Mouse (Mus musculus) forebrain, embryonic 13.5 days (tissue): ENCODE measurements around the gene Ak2. TPM values are rescaled to one million over a fixed set of nuclear protein-coding genes. Genes with fewer than 3 reads are reported as not detected.
A peak's percentile ranks its signal among the peaks of the same experiment; 100 is the strongest.

ENCODE experiments used
- ATAC-seq: fragments of 200-750 bp; cut with Nextera tagmentation; 2 replicates; pipeline ENCODE4 v1.8.0; 2017
- H3K27ac ChIP-seq: fragments of 300-500 bp; sonication (generic); 2 replicates; pipeline ENCODE4 v1.5.1; 2015; ENCODE audit warnings: inconsistent platforms, mild to moderate bottlenecking, moderate library complexity
- H3K27me3 ChIP-seq: fragments of 300-500 bp; sonication (generic); 2 replicates; pipeline ENCODE4 v1.6.1; 2015; ENCODE audit warnings: mild to moderate bottlenecking, inconsistent platforms
- H3K36me3 ChIP-seq: fragments of 300-500 bp; sonication (generic); 2 replicates; pipeline ENCODE4 v1.6.1; 2015; ENCODE audit warnings: mild to moderate bottlenecking, inconsistent platforms; ENCODE audit not compliant: poor library complexity, severe bottlenecking
- H3K4me1 ChIP-seq: fragments of 300-500 bp; sonication (generic); 2 replicates; pipeline ENCODE4 v1.6.1; 2015; ENCODE audit warnings: inconsistent platforms
- H3K4me2 ChIP-seq: fragments of 300-500 bp; sonication (generic); 2 replicates; pipeline ENCODE4 v1.6.1; 2015; ENCODE audit warnings: inconsistent platforms, mild to moderate bottlenecking, moderate library complexity
- H3K4me3 ChIP-seq: fragments of 300-500 bp; sonication (generic); 2 replicates; pipeline ENCODE4 v1.5.1; 2015; ENCODE audit warnings: mild to moderate bottlenecking, inconsistent platforms
- H3K9ac ChIP-seq: fragments of 300-500 bp; sonication (generic); 2 replicates; pipeline ENCODE4 v1.6.1; 2015; ENCODE audit warnings: mild to moderate bottlenecking, inconsistent platforms
- H3K9me3 ChIP-seq: fragments of 300-500 bp; sonication (generic); replicated peaks from 2 replicates; pipeline ENCODE4 v1.6.1; 2016; ENCODE audit warnings: inconsistent platforms
- WGBS: fragments of 180-500 bp; shearing (Covaris S2); methylation state at CpG from one replicate; pipeline ENCODE4 v1.1.7; 2015; 5-methylcytosine and 5-hydroxymethylcytosine counted together
- polyA plus RNA-seq: library from polyadenylated mRNA; unstranded; fragments of >200 nt; fragmentation: Nextera tagmentation; extraction: Ambion mirVana; gene quantifications from 2 replicates; pipeline ENCODE4 v1.2.1, GENCODE M21; 2015

Ak2 gene
- polyA plus RNA-seq, 1 experiment from 2014 or later: 155 TPM

DNA sequence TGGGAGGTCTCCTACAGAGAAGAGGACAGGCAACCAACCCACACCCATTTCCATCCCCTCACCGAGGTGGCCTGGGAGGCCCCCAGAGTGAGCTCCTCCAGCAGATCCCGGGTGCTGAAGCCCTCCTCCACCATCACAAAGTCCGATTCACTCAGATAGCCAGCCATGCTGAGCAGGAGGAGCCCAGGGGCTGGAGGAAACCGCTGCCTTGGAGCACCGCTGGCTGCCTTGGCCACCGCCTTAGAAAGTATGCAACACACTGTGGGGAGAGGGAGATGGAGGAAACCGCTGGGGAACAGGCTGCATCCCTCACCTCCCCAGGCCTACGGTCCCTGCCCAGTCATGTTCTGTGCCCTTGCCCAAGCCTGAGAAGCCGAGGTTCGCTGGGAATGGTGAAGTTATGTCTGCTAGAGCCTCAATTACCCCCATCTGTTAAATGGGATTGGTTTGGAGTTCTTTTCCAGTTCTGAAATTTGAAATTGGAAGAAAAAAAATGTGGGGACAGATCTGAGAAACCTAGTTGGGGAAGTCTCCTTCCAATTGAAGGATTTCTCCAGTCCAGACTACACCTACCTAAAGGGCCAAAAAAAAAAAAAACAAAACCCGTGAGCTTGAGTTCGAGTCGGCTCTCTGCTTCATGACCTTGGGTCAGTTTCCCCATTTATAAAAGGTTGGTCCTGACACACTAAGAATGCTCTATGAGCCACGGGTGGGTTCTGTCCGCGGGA is 30.3 kb upstream of the Ak2 start:
- 9% methylated on average over 16 of the region's 16 CpGs for WGBS
- no peaks in the 10 kb centered on the region for H3K9me3 ChIP-seq
- peak overlapping the region; percentile 83 for H3K9ac ChIP-seq
- no peaks in the 10 kb centered on the region for H3K36me3 ChIP-seq
- H3K27me3 ChIP-seq: peaks cover 24% of the 10 kb centered on the region
- H3K4me1 ChIP-seq: peaks cover 50% of the 10 kb centered on the region
- peak overlapping the region; percentile 93 for H3K4me2 ChIP-seq
- H3K27ac ChIP-seq: no peak overlapping the region
- ATAC-seq: no peak
- peak overlapping the region; percentile 63 for H3K4me3 ChIP-seq

DNA sequence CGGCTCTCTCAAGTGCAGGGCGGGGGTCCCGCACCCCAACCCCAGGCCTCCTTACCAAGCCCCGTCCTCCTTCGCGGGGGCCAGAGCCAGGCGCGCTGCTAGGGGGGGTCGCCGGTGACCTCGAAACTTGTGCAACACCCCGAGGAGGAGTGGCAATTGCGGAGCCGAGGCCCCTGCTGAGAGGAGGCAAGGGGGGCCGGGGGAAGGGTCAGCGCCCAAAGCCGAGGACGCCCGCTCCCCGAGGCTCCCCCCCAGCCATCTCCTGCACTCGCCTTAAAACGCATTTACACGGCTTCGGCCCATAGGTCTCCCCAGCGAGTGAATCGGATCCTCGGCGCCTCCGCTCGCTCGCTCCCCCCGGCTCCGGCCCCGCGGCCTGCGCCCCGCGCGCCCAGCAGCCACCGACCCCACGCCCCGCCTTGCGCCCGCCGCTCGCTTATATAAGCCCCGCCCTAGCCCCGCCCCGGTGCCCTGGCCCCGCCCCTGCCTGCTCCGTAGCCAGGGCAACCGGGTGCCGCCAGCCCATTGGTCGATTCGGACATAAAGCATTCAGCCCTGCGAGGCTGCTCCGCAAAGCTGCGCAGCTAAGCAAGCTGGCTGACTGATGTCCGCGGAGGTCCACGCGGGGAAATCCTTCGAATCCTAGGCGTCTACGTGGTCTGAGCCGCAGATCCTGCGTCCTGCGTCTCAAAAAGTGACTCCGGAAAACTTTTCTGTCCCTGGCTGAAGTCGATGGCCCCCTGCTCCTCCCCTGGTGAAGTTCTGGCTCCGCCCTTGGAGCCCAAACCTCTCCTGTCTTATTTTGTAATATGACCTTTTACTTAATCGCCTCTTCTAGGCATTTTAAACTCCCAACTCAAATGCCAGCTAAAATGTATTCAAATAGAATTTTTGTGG is 29.5 kb upstream of the Ak2 start, which contains the start of gene Azin2:
TSS of gene Azin2 (minus strand) at position 414 of the 897 bp plus-strand sequence.
- WGBS: under 1% methylated on average over 60 of the region's 72 CpGs
- peak; percentile 97 for ATAC-seq
- H3K4me3 ChIP-seq: peak within 1 kb of the TSS; percentile 63

DNA sequence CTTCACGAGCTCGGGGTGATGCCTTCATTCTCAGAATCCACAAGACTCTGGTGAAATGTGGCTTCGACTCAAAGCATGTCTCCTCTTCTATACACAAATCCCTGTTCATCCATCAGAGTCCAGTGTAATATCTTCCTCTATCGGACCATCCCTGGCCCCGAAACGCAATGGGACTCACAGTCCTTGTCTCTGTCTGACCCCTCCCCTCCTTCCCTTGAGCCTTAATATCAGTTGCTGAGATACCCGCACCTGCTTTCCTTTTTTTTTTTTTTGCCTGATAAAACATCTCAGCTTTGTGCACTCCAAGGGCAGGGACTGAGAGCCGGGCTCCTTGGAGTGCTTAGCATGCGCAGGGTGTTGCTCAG is 28.9 kb upstream of the Ak2 start:
- peak overlapping the region; percentile 93 for H3K4me2 ChIP-seq
- H3K9me3 ChIP-seq: no peaks in the 10 kb centered on the region
- H3K4me1 ChIP-seq: peaks cover 53% of the 10 kb centered on the region
- H3K4me3 ChIP-seq: peak overlapping the region; percentile 63
- H3K9ac ChIP-seq: peak overlapping the region; percentile 83
- H3K27me3 ChIP-seq: peaks cover 24% of the 10 kb centered on the region
- no peak for ATAC-seq
- no peaks in the 10 kb centered on the region for H3K36me3 ChIP-seq
- 3% methylated on average over 9 of the region's 9 CpGs for WGBS
- H3K27ac ChIP-seq: no peak overlapping the region

More for the DNA sequence above, 29.5 kb upstream of the Ak2 start, which contains the start of gene Azin2:
- Histone ChIP-seq H3K36me3 (no peaks in the 10 kb centered on the region), H3K4me2 (peak within 1 kb of the TSS; percentile 93), H3K27ac (0 out of 2 replicates have a peak within 1 kb of the TSS, but pooled peaks have one; percentile 17), H3K9ac (peak within 1 kb of the TSS; percentile 83), H3K27me3 (peaks cover 24% of the 10 kb centered on the region), H3K4me1 (peaks cover 53% of the 10 kb centered on the region), H3K9me3 (no peaks in the 10 kb centered on the region)

DNA sequence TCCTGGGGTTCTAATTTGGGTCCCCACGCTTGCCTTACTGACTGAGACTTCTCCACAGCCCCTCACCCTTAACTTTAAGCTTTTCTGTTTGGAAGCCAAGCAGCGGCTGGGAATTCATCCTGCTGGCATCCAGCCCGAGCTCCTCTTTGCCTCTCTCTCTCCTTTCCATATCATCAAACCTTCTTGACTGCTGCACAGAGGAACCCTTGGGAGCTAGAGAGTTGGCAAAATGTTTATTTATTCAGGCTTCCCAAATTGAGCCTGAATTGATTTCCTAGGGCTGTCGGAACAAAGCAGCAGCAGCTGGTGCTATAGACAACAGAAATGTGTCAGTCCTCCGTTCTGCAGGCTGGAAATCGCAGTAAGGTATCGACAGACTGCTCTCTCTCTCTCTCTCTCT is 25.0 kb upstream of the Ak2 start:
- peak overlapping the region; percentile 16; the same call in 1 of the 2 replicates for H3K9ac ChIP-seq
- 19% methylated on average over 7 of the region's 7 CpGs for WGBS
- ATAC-seq: peak; percentile 19; the same call in 1 of the 2 replicates
- H3K9me3 ChIP-seq: no peaks in the 10 kb centered on the region
- peaks cover 27% of the 10 kb centered on the region for H3K4me1 ChIP-seq
- H3K4me2 ChIP-seq: peak overlapping the region; percentile 19
- H3K27me3 ChIP-seq: peaks cover 7% of the 10 kb centered on the region; the same call in 1 of the 2 replicates
- H3K36me3 ChIP-seq: no peaks in the 10 kb centered on the region
- H3K27ac ChIP-seq: peak overlapping the region; percentile 75
- H3K4me3 ChIP-seq: no peak overlapping the region

DNA sequence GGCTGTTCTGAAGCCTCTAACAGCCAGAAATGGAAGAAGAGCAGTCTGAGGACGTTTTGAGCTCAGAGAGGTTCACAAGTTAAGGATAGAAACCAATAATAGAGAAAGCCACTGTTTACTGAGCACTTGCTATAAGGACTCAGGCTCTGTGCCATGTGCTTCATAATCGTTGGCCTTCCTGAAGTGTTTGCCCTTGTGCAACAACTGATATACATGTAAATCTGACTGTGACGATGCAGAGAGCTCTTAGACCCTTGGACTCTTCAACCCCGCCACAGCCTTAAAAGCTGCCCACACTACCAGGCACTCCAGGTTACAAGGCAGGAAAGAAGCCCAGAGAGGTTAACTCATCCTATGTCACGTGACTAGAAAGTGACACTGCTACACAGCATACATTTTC is 22.7 kb upstream of the Ak2 start:
- Histone ChIP-seq H3K36me3 (no peaks in the 10 kb centered on the region), H3K9me3 (no peaks in the 10 kb centered on the region), H3K27ac (no peak overlapping the region), H3K4me1 (peaks cover 20% of the 10 kb centered on the region), H3K9ac (no peak overlapping the region), H3K4me2 (no peak overlapping the region), H3K27me3 (peaks cover 7% of the 10 kb centered on the region; the same call in 1 of the 2 replicates), H3K4me3 (no peak overlapping the region)
- WGBS: 75% methylated on average over 5 of the region's 5 CpGs
- ATAC-seq: no peak

DNA sequence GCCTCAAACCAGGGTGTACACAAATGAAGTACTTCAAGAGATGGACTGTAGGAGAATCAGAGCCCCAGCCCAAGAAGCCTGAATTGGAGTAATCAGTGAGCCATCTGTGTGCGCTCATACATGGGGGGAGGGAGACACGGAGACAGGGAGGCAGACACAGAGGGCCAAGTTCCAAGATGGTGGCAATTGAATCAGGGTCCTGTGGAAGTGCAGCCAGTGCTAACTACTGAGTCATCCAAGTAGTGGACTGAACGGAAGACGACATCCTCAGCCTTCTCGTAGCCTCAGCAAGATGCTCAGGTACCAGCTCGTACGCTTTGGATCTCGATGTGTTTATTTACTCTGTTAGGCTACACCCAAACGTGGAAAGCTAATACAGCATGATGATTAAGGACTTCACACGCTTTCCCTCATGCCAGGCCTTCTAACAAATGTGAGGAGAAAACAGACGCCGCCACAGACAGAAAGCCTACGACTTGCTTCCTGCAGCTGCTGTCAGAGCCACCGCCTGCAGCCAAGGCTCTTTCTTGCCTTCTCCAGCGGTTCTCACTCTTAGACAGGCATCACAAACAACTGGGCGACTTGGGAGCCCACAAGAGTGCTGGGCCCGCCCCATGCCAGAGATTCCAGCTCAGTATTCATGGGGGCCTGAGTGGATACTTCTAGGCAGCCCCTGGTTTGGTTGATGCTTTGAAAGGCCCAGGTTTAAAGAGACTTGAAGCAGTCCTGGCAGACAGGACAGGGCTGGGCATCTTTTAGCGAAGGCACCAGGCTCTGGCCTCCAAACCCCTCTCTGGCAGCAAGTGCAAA is 21.9 kb upstream of the Ak2 start:
- Histone ChIP-seq H3K27ac (0 out of 2 replicates have a peak overlapping the region, but pooled peaks have one; percentile 3), H3K36me3 (no peaks in the 10 kb centered on the region), H3K9ac (no peak overlapping the region), H3K27me3 (peaks cover under 1% of the 10 kb centered on the region; the same call in 1 of the 2 replicates), H3K4me2 (no peak overlapping the region), H3K4me3 (no peak overlapping the region), H3K9me3 (no peaks in the 10 kb centered on the region), H3K4me1 (peaks cover 20% of the 10 kb centered on the region)
- WGBS: 78% methylated on average over 18 of the region's 18 CpGs
- ATAC-seq: no peak

DNA sequence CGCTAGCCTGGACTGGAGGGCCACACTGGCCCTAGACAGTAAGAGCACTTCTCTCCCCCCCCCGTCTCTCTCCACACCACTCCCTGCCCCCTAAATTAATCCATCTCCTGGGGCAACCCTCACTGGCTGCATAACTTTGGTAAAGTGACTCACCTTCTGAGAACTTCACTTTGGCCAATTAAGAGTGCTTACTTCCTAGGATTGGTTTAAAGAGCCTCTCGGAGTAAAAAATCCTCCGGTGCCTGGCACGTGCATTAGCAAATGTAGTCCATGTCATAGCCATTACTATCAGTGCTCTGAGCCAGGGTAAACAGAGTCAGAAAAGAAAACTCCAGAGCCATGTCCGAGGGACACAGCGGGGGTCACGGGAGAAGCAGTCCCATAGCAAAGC is 21.3 kb upstream of the Ak2 start:
- WGBS: 81% methylated on average over 7 of the region's 8 CpGs
- no peaks in the 10 kb centered on the region for H3K36me3 ChIP-seq
- H3K27ac ChIP-seq: no peak overlapping the region
- H3K9me3 ChIP-seq: no peaks in the 10 kb centered on the region
- H3K9ac ChIP-seq: no peak overlapping the region
- no peak overlapping the region for H3K4me3 ChIP-seq
- peaks cover 20% of the 10 kb centered on the region for H3K4me1 ChIP-seq
- H3K27me3 ChIP-seq: no peaks in the 10 kb centered on the region; the same call in 1 of the 2 replicates
- H3K4me2 ChIP-seq: no peak overlapping the region
- ATAC-seq: no peak

DNA sequence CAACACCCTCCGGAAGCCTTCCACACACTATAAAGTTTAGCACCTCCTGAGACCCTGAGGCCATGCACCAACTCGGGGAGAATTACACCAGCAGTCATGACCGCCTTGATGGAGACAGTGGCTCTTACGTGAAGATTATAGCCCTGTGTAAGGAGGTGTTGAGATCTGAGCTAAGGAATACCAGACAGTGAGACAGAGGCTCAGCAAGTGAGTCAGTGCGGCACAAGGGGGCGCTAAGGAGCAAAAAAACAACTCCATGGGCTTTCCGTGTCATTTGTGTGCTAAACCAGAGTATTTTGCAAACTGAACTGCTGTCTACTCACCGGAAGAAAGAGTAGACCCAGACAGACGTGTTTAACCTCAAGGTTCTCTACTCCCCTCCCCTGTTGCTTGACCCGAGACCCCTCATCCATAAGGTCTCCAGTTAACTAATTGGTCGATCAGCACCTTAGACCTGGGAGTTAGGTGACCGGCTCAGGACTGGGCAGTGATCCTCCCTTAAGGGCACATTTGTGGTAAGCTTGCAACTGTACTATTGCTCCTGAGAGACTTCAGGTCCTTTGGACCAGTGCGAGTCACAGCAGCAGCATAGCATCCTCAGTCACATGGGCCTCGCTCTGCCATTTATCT is 20.6 kb upstream of the Ak2 start:
- WGBS: 43% methylated on average over 14 of the region's 14 CpGs
- H3K36me3 ChIP-seq: no peaks in the 10 kb centered on the region
- H3K27ac ChIP-seq: no peak overlapping the region
- no peaks in the 10 kb centered on the region for H3K9me3 ChIP-seq
- ATAC-seq: no peak
- no peak overlapping the region for H3K4me2 ChIP-seq
- no peak overlapping the region for H3K9ac ChIP-seq
- H3K4me1 ChIP-seq: peaks cover 20% of the 10 kb centered on the region
- H3K27me3 ChIP-seq: no peaks in the 10 kb centered on the region; the same call in 1 of the 2 replicates
- H3K4me3 ChIP-seq: no peak overlapping the region

DNA sequence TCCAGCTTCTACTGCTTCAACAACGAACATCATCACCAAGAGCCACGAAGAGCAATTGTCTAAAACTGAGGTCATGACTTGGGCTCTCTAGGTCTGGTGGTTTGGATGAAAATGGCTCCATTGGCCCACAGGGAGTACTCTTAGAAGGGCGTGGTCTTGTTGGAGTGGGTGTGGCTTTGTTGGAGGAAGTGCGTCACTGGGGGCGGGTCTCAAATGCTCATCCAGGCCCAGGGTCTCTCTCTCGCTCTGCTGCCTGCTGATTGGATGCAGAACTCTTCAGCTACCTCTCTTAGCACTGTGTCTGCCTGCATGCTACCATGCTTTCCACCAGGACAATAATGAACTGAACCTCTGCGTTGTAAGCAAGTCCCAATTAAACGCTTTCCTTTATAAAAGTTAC is 17.1 kb upstream of the Ak2 start:
- no peaks in the 10 kb centered on the region for H3K27me3 ChIP-seq
- no peak for ATAC-seq
- no peak overlapping the region for H3K4me2 ChIP-seq
- 0 out of 2 replicates have a peak, but pooled peaks cover 2% of the 10 kb centered on the region for H3K4me1 ChIP-seq
- no peak overlapping the region for H3K4me3 ChIP-seq
- WGBS: 87% methylated on average over 8 of the region's 8 CpGs
- no peaks in the 10 kb centered on the region for H3K36me3 ChIP-seq
- no peaks in the 10 kb centered on the region for H3K9me3 ChIP-seq
- no peak overlapping the region for H3K27ac ChIP-seq
- H3K9ac ChIP-seq: no peak overlapping the region

DNA sequence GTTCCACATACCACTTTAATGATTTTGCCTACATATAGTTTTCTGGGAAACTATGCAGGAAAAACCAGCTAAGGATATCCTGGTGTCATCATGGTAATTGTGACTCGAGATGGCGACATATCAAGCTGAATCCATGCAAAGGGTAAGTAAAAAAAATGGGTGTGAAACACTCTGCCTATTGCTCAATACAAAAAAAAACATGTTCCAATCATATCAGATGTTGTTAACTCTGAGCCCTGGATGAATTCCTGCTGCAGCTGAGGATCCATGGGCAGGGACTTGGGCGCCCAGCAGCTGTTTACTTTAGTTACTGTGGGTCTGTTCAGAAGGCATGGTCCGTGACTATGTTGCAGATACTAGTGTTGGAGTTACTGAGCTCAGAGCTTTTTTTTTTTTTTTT is 15.2 kb upstream of the Ak2 start:
- Histone ChIP-seq H3K27me3 (no peaks in the 10 kb centered on the region), H3K4me1 (no peaks in the 10 kb centered on the region), H3K4me2 (no peak overlapping the region), H3K4me3 (no peak overlapping the region), H3K9me3 (no peaks in the 10 kb centered on the region), H3K27ac (no peak overlapping the region), H3K9ac (no peak overlapping the region), H3K36me3 (no peaks in the 10 kb centered on the region)
- 87% methylated on average over 4 of the region's 4 CpGs for WGBS
- ATAC-seq: no peak

DNA sequence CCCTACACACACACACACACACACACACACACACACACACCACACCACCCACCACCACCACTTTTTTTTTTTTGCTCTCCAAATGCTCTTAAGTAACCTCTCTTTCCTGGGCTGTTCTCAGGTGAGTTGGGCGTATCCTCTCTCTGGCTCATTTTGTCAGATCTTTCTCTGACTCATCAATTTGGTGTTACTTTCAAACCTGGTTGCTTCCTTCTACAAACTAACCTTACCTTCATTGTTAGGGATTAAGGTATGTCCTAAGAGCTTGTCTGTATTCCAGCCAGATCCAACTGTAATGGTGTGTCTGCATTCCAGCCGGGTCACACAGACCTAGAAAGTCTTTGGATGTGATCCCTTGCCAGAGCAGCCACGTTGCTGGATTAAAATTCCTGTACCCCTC is 14.5 kb upstream of the Ak2 start:
- no peak overlapping the region for H3K27ac ChIP-seq
- no peak overlapping the region for H3K9ac ChIP-seq

More for the DNA sequence above, 14.5 kb upstream of the Ak2 start:
- Histone ChIP-seq H3K27me3 (no peaks in the 10 kb centered on the region), H3K36me3 (no peaks in the 10 kb centered on the region), H3K4me1 (no peaks in the 10 kb centered on the region), H3K4me3 (no peak overlapping the region), H3K9me3 (no peaks in the 10 kb centered on the region), H3K4me2 (no peak overlapping the region)
- no peak for ATAC-seq
- WGBS: 74% methylated on average over 3 of the region's 3 CpGs
